Mouse (Mus musculus): Measurements from ENCODE around the gene Utrn.

- TF ChIP-seq CTCF (IDR thresholded peaks at IDR 0.05; ENCODE audit: borderline replicate concordance, insufficient read depth, low read length) (no peak), POLR2A (IDR thresholded peaks at IDR 0.05; ENCODE audit: low read depth, low read length) (no peak)
Measured at GRCm38 (mm10) chr10:12554090-12554718, 315.0 kb downstream of the Utrn start.
